Mouse (Mus musculus): ENCODE data around the gene Krtap2-4.

DNA sequence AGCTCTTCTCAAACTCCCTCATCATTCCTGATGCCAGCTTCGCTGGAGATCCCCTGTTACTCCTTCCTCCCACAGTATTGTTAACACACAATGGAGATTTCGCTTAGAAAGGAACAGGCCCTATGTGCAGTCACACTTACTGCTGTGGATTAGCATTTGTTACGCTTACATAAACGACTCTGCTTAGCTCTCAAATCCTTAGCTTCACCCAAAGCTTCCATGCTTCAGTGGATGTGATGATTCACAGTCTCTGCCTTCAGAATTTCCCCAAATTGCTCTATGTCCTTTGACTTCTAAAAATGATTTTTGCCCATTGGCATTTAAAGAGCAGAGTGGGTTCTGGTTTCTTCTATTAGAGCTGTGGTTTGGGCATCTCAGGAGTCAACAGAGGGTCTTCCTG, 41.5 kb downstream of the Krtap2-4 start:
- TF ChIP-seq CTCF (IDR thresholded peaks at IDR 0.05; ENCODE audit: control insufficient read depth, insufficient read depth, low read length) (no peak), POLR2A (IDR thresholded peaks at IDR 0.05; ENCODE audit: borderline replicate concordance, control insufficient read depth, low read depth, low read length) (no peak)
